Mouse (Mus musculus) myocyte (in vitro differentiated cells): ENCODE data around the gene Irf2.

Source experiments
- POLR2A ChIP-seq: IDR thresholded peaks from one replicate; pipeline ENCODE4 v1.6.1; 2011; ENCODE audit warnings: low read depth, mild to moderate bottlenecking, control low read depth, moderate library complexity; ENCODE audit not compliant: insufficient read length
- REST ChIP-seq: IDR thresholded peaks from one replicate; pipeline ENCODE4 v1.6.1; 2011; ENCODE audit warnings: mild to moderate bottlenecking, control low read depth, moderate library complexity; ENCODE audit not compliant: insufficient read depth, insufficient read length
- USF1 ChIP-seq: IDR thresholded peaks from one replicate; pipeline ENCODE4 v1.6.1; 2011; ENCODE audit warnings: low read depth, mild to moderate bottlenecking, control low read depth, moderate library complexity

DNA sequence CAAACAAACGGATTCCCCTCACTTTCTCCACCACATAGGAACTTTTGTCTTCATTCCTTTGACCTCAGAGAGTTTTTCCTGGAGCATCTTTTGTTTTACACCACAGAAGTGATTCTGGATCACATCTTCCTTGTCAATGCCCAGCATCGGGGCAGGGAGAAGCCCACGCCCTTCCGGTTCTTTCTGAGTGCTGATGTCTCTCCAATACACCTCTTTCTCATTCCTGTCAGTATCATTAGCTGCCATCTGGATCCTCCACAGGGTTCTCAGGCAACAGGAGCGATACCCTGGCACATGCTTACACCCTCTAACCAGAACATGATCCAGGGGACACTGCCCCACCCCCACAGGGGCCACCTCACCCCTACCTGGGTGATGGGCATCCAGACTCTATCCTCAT is 20.8 kb upstream of the Irf2 start:
- no peak for TF ChIP-seq USF1
- no peak for TF ChIP-seq POLR2A
- no peak for TF ChIP-seq REST
